Mouse (Mus musculus) ES-Bruce4 (cell line): ENCODE data around the gene Nprl3. TPM values are rescaled to one million over a fixed set of nuclear protein-coding genes. Genes with fewer than 3 reads are reported as not detected.
A peak's percentile ranks its signal among the peaks of the same experiment; 100 is the strongest.
"Not testable (repeated sequence)": the region's sequence is repeated elsewhere in the genome, so short reads cannot be mapped to it uniquely, and the experiment has no call there.

Experiments used
- H3K27ac ChIP-seq: 2 replicates; pipeline ENCODE4 v1.5.1; 2012; ENCODE audit warnings: low read length, inconsistent platforms; ENCODE audit not compliant: insufficient read depth
- H3K27me3 ChIP-seq: 2 replicates; pipeline ENCODE4 v1.6.1; 2012; ENCODE audit warnings: mild to moderate bottlenecking, low read length, inconsistent platforms; ENCODE audit not compliant: control insufficient read depth, poor library complexity, insufficient read depth, severe bottlenecking
- H3K36me3 ChIP-seq: 2 replicates; pipeline ENCODE4 v1.6.1; 2012; ENCODE audit warnings: inconsistent platforms, mild to moderate bottlenecking, low read length, moderate library complexity; ENCODE audit not compliant: control insufficient read depth, poor library complexity, insufficient read depth, severe bottlenecking
- H3K4me1 ChIP-seq: one replicate; pipeline ENCODE4 v1.8.1; 2011; ENCODE audit warnings: low read length; ENCODE audit not compliant: control insufficient read depth, insufficient read depth
- H3K4me3 ChIP-seq: 2 replicates; pipeline ENCODE4 v1.5.1; 2011; ENCODE audit warnings: low read depth, mild to moderate bottlenecking, low read length
- H3K9ac ChIP-seq: 2 replicates; pipeline ENCODE4 v1.6.1; 2012; ENCODE audit warnings: low read depth, mild to moderate bottlenecking, inconsistent platforms; ENCODE audit not compliant: poor library complexity, severe bottlenecking
- H3K9me3 ChIP-seq: replicated peaks from 2 replicates; pipeline ENCODE4 v1.6.1; 2012; ENCODE audit warnings: mild to moderate bottlenecking, low read length, inconsistent platforms; ENCODE audit not compliant: control insufficient read depth, poor library complexity, insufficient read depth, severe bottlenecking
- CTCF ChIP-seq: IDR thresholded peaks from one replicate; pipeline ENCODE4 v1.8.1; 2011; ENCODE audit warnings: low read depth, low read length
- EP300 ChIP-seq: IDR thresholded peaks from 2 replicates; pipeline ENCODE4 v1.6.1; 2011; ENCODE audit warnings: low read depth, low read length; ENCODE audit not compliant: insufficient read depth
- POLR2A ChIP-seq: IDR thresholded peaks from one replicate; pipeline ENCODE4 v1.8.1; 2011; ENCODE audit warnings: low read length; ENCODE audit not compliant: insufficient read depth
- polyA plus RNA-seq: library from polyadenylated mRNA; stranded (reverse); fragments of >200 nt; gene quantifications from 2 replicates; pipeline ENCODE4 v1.2.4, GENCODE M21; 2011; ENCODE audit warnings: low read depth; ENCODE audit not compliant: missing spikeins, insufficient read depth, insufficient read length

Nprl3 gene
- polyA plus RNA-seq, 1 experiment, result 31.6 TPM

- not testable (repeated sequence) for H3K9ac ChIP-seq, H3K27ac ChIP-seq, H3K4me3 ChIP-seq, H3K4me1 ChIP-seq, H3K9me3 ChIP-seq, H3K27me3 ChIP-seq, H3K36me3 ChIP-seq
Measured at GRCm38 (mm10) chr11:32293479-32293878, 26.0 kb upstream of the Nprl3 start.

GRCm38 (mm10) chr11:32292819-32293218, 25.3 kb upstream of the Nprl3 start:
- H3K4me1 ChIP-seq, H3K36me3 ChIP-seq, H3K27ac ChIP-seq, H3K9me3 ChIP-seq, H3K27me3 ChIP-seq, H3K9ac ChIP-seq, H3K4me3 ChIP-seq: not testable (repeated sequence)

- TF ChIP-seq CTCF (no peak), POLR2A (no peak), EP300 (no peak)
- H3K36me3 ChIP-seq, result no peaks in the 10 kb centered on the region
- no peaks in the 10 kb centered on the region for H3K9me3 ChIP-seq
- no peaks in the 10 kb centered on the region for H3K27me3 ChIP-seq
- no peak overlapping the region for H3K9ac ChIP-seq
- no peaks in the 10 kb centered on the region for H3K4me1 ChIP-seq
- H3K27ac ChIP-seq, result no peak overlapping the region
- H3K4me3 ChIP-seq, result peak overlapping the region; percentile 42
Measured at GRCm38 (mm10) chr11:32287493-32287825, 20.0 kb upstream of the Nprl3 start.

- not testable (repeated sequence) for H3K9me3 ChIP-seq, H3K36me3 ChIP-seq, H3K27me3 ChIP-seq, H3K4me1 ChIP-seq, H3K27ac ChIP-seq, H3K9ac ChIP-seq
- TF ChIP-seq CTCF, result peak; percentile 56
- H3K4me3 ChIP-seq, result peak within 1 kb of the TSS; percentile 55
Measured at GRCm38 (mm10) chr11:32286695-32287492, 19.4 kb upstream of the Nprl3 start, which contains the start of gene Hbq1b. Hbq1b (plus strand) TSS chr11:32286965.

- H3K4me1 ChIP-seq, H3K27me3 ChIP-seq, H3K4me3 ChIP-seq, H3K9me3 ChIP-seq, H3K9ac ChIP-seq, H3K27ac ChIP-seq, H3K36me3 ChIP-seq: not testable (repeated sequence)
Measured at GRCm38 (mm10) chr11:32285887-32286286, 18.4 kb upstream of the Nprl3 start.

- no peak for TF ChIP-seq EP300
- TF ChIP-seq POLR2A, result no peak
- TF ChIP-seq CTCF, result no peak
- Histone ChIP-seq H3K27ac (no peak overlapping the region), H3K27me3 (peaks cover 2% of the 10 kb centered on the region; the same call in 1 of the 2 replicates), H3K36me3 (no peaks in the 10 kb centered on the region), H3K9ac (no peak overlapping the region), H3K4me3 (no peak overlapping the region), H3K4me1 (no peaks in the 10 kb centered on the region), H3K9me3 (no peaks in the 10 kb centered on the region)
Measured at GRCm38 (mm10) chr11:32285031-32285775, 17.7 kb upstream of the Nprl3 start.

- not testable (repeated sequence) for H3K27ac ChIP-seq, H3K36me3 ChIP-seq, H3K4me3 ChIP-seq, H3K4me1 ChIP-seq, H3K27me3 ChIP-seq, H3K9ac ChIP-seq, H3K9me3 ChIP-seq
Measured at GRCm38 (mm10) chr11:32284582-32284981, 17.1 kb upstream of the Nprl3 start.

DNA sequence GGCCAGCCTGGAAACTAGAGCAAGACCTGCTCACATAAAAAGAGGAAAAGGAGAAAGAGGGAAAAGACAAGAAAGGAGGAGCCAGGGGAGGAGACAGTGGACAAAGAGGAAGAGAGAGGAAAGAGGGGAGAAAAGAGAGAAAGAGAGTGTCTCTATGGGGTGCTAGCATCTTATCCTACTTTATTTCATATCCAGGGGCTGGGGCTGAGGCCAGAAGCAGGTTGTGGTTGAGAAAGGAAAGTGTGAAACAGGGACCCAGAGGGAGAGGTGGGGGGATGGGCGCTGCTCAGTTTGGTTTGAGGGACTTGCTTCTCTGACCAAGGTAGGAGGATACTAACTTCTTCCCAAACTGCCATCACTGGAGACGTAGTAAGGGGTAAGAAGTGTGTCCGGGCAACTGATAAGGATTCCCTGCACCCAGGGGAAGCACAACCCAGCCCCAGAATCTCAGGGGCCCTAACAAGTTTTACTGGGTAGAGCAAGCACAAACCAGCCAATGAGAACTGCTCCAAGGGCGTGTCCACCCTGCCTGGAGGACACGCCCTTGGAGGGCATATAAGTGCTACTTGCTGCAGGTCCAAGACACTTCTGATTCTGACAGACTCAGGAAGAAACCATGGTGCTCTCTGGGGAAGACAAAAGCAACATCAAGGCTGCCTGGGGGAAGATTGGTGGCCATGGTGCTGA, 15.7 kb upstream of the Nprl3 start, which contains the start of gene Hba-a1:
Hba-a1 (plus strand) TSS at position 421 of the 687 bp plus-strand sequence.
- not testable (repeated sequence) for H3K4me3 ChIP-seq, H3K9me3 ChIP-seq, H3K9ac ChIP-seq, H3K4me1 ChIP-seq, H3K27me3 ChIP-seq, H3K36me3 ChIP-seq, H3K27ac ChIP-seq
